Mouse (Mus musculus): ENCODE data around the gene AC161166.1.

GRCm38 (mm10) chr7:24461376-24462051 lies 50.7 kb downstream of the AC161166.1 start:
- no peak for TF ChIP-seq CTCF (IDR thresholded peaks at IDR 0.05; ENCODE audit: borderline replicate concordance, extremely low read depth, insufficient read depth, insufficient read length)
- no peak for TF ChIP-seq POLR2A (IDR thresholded peaks at IDR 0.05; ENCODE audit: borderline replicate concordance, extremely low read depth, insufficient read depth, insufficient read length, poor library complexity, severe bottlenecking)

All from brain, embryonic 14.5 days (tissue).